Mouse (Mus musculus) megakaryocyte progenitor cell, adult 5-6 weeks (primary cell): ENCODE measurements around the gene Cux2. TPM values are rescaled to one million over a fixed set of nuclear protein-coding genes. Genes with fewer than 3 reads are reported as not detected.

Source experiments
- total RNA-seq, 2 experiments: library from RNA; stranded (forward) in 1 of 2; stranded (reverse) in 1 of 2; fragments of 157-497, 149-512 nt in 1 of 2; fragments of 200-1000 nt in 1 of 2; gene quantifications; 2 replicates each; pipeline versions ENCODE4 v1.2.3 to v1.2.4; 2015 to 2017

Cux2 gene
- total RNA-seq, 2 experiments from 2014 or later: 0.07 to 1.1 TPM

Other genes with a start within 250 kb of the Cux2 start
- 28.2 and 31.7 TPM in 2 replicates for gene Sh2b3, start 212.5 kb downstream of the Cux2 start, total RNA-seq (2015)
- 13.5 and 13.6 TPM in 2 replicates for gene Sh2b3, start 212.5 kb downstream of the Cux2 start, total RNA-seq (2017)
- 0.35 and 1.7 TPM in 2 replicates for gene Pheta1, start 201.1 kb downstream of the Cux2 start, total RNA-seq (2015)
- gene Pheta1, start 201.1 kb downstream of the Cux2 start, total RNA-seq (2017): 1.6 and 2.4 TPM in 2 replicates
- gene Myl2, start 50.8 kb upstream of the Cux2 start, total RNA-seq (2015): not detected in 2 replicates
- not detected in 2 replicates for gene Myl2, start 50.8 kb upstream of the Cux2 start, total RNA-seq (2017)
- 0.51 and 0.52 TPM in 2 replicates for gene Ccdc63, start 90.7 kb upstream of the Cux2 start, total RNA-seq (2015)
- gene Ccdc63, start 90.7 kb upstream of the Cux2 start, total RNA-seq (2017): 1.5 and 3.5 TPM in 2 replicates
- gene Ppp1cc, start 108.2 kb upstream of the Cux2 start, total RNA-seq (2015): 431 and 436 TPM in 2 replicates
- 207 and 219 TPM in 2 replicates for gene Ppp1cc, start 108.2 kb upstream of the Cux2 start, total RNA-seq (2017)
- 44.0 and 65.8 TPM in 2 replicates for gene Hvcn1, start 156.7 kb upstream of the Cux2 start, total RNA-seq (2015)
- gene Hvcn1, start 156.7 kb upstream of the Cux2 start, total RNA-seq (2017): 56.6 and 72.3 TPM in 2 replicates
- gene Tctn1, start 214.4 kb upstream of the Cux2 start, total RNA-seq (2015): 5.1 and 6.5 TPM in 2 replicates
- gene Tctn1, start 214.4 kb upstream of the Cux2 start, total RNA-seq (2017): 3.7 and 5.1 TPM in 2 replicates
- gene Pptc7, start 234.3 kb upstream of the Cux2 start, total RNA-seq (2015): 13.5 and 13.9 TPM in 2 replicates
- gene Pptc7, start 234.3 kb upstream of the Cux2 start, total RNA-seq (2017): 13.7 and 16.7 TPM in 2 replicates